Mouse (Mus musculus) heart, adult 18-20 months (tissue): ENCODE measurements at regions not wholly inside any gene's neighbourhood (a gene's known extent, or its start where the extent isn't known, plus 50 kb on each side); places are given as distances from the start of the nearest gene placed in this dataset.
A peak's percentile ranks its signal among the peaks of the same experiment; 100 is the strongest.

ENCODE experiments used
- DNase-seq, 2 experiments: peaks; one replicate each; pipeline ENCODE4 v3.0.0; 2021 to 2022; ENCODE audit warnings: mixed read lengths in 1 of 2

- no peak for DNase-seq
Observed at GRCm38 (mm10) chr2:57185151-57185550, 52.3 kb upstream of the Gpd2 start.

GRCm38 (mm10) chr2:57183108-57183507 is 54.3 kb upstream of the Gpd2 start:
- DNase-seq, result peak in 1 of 2 experiments; percentile 7

GRCm38 (mm10) chr2:57181692-57182541 is 55.5 kb upstream of the Gpd2 start:
- peak; percentile 96 to 97 for DNase-seq

GRCm38 (mm10) chr2:57181350-57181691 is 56.1 kb upstream of the Gpd2 start:
- no peak for DNase-seq

GRCm38 (mm10) chr2:57178056-57178455 is 54.3 kb upstream of the Nr4a2 start:
- DNase-seq, result no peak

GRCm38 (mm10) chr2:57176547-57176946 is 52.7 kb upstream of the Nr4a2 start:
- no peak for DNase-seq

- no peak for DNase-seq
Observed at GRCm38 (mm10) chr2:57175219-57175618, 51.4 kb upstream of the Nr4a2 start.
